Mouse (Mus musculus) embryonic facial prominence, embryonic 14.5 days (tissue): Measurements from ENCODE around the gene Acsl6. TPM values are rescaled to one million over a fixed set of nuclear protein-coding genes. Genes with fewer than 3 reads are reported as not detected.
A peak's percentile ranks its signal among the peaks of the same experiment; 100 is the strongest.

Experiments
- ATAC-seq: fragments of 200-750 bp; cut with Nextera tagmentation; 2 replicates; pipeline ENCODE4 v1.8.0; 2017; ENCODE audit warnings: low read depth, moderate number of reproducible peaks, moderate TSS enrichment
- DNase-seq: peaks from one replicate; pipeline ENCODE4 v3.0.0-alpha.2; 2015; ENCODE audit warnings: low spot score
- H3K27ac ChIP-seq: fragments of 300-500 bp; sonication (generic); replicated peaks from 2 replicates; pipeline ENCODE4 v1.5.1; 2014; ENCODE audit warnings: low read depth, mild to moderate bottlenecking, low read length, moderate library complexity
- H3K27me3 ChIP-seq: fragments of 300-500 bp; sonication (generic); replicated peaks from 2 replicates; pipeline ENCODE4 v1.6.1; 2014; ENCODE audit warnings: low read length; ENCODE audit not compliant: control insufficient read depth, insufficient read depth
- H3K36me3 ChIP-seq: fragments of 300-500 bp; sonication (generic); 2 replicates; pipeline ENCODE4 v1.6.1; 2014; ENCODE audit warnings: low read length, mixed read lengths; ENCODE audit not compliant: control insufficient read depth, insufficient read depth
- H3K4me1 ChIP-seq: fragments of 300-500 bp; sonication (generic); 2 replicates; pipeline ENCODE4 v1.6.1; 2014; ENCODE audit warnings: antibody characterized with exemption, low read length; ENCODE audit not compliant: control insufficient read depth, insufficient read depth
- H3K4me2 ChIP-seq: fragments of 300-500 bp; sonication (generic); 2 replicates; pipeline ENCODE4 v1.6.1; 2014; ENCODE audit warnings: low read depth, mild to moderate bottlenecking, low read length, moderate library complexity, mixed read lengths
- H3K4me3 ChIP-seq: fragments of 300-500 bp; sonication (generic); 2 replicates; pipeline ENCODE4 v1.5.1; 2014; ENCODE audit warnings: low read depth, mild to moderate bottlenecking, low read length
- H3K9ac ChIP-seq: fragments of 300-500 bp; sonication (generic); 2 replicates; pipeline ENCODE4 v1.6.1; 2014; ENCODE audit warnings: low read depth, mild to moderate bottlenecking, low read length, moderate library complexity, mixed read lengths
- H3K9me3 ChIP-seq: fragments of 300-500 bp; sonication (generic); 2 replicates; pipeline ENCODE4 v1.6.1; 2016; ENCODE audit warnings: low read length; ENCODE audit not compliant: control insufficient read depth
- WGBS: fragments of 180-500 bp; shearing (Covaris S2); extraction: QIAGEN DNeasy Blood & Tissue Kit; methylation state at CpG from one replicate; pipeline ENCODE4 v1.1.7; 2014; 5-methylcytosine and 5-hydroxymethylcytosine counted together
- polyA plus RNA-seq: library from polyadenylated mRNA; unstranded; fragments of >200 nt; fragmentation: Nextera tagmentation; extraction: Ambion mirVana; gene quantifications from 2 replicates; pipeline ENCODE4 v1.2.1, GENCODE M21; 2014

Acsl6 gene
- polyA plus RNA-seq, 1 experiment from 2014 or later = 2.3 TPM

- Histone ChIP-seq H3K36me3 (no peaks in the 10 kb centered on the region), H3K9me3 (no peaks in the 10 kb centered on the region), H3K9ac (no peak overlapping the region), H3K4me2 (no peak overlapping the region), H3K27ac (no peak overlapping the region), H3K4me3 (no peak overlapping the region), H3K27me3 (no peaks in the 10 kb centered on the region), H3K4me1 (no peaks in the 10 kb centered on the region)
- WGBS = 42% methylated on average over 4 of the region's 4 CpGs
- no peak for ATAC-seq
- DNase-seq = peak; percentile 66
Measured at GRCm38 (mm10) chr11:54343703-54344102, 40.1 kb downstream of the Acsl6 start.

GRCm38 (mm10) chr11:54351704-54352103 lies 48.1 kb downstream of the Acsl6 start:
- no peak overlapping the region for H3K9ac ChIP-seq
- ATAC-seq (no peak), DNase-seq (no peak)
- no peaks in the 10 kb centered on the region for H3K36me3 ChIP-seq
- H3K27me3 ChIP-seq = no peaks in the 10 kb centered on the region
- 54% methylated on average over 5 of the region's 5 CpGs for WGBS
- H3K27ac ChIP-seq = no peak overlapping the region
- H3K4me1 ChIP-seq = no peaks in the 10 kb centered on the region
- H3K4me2 ChIP-seq = no peak overlapping the region
- H3K9me3 ChIP-seq = no peaks in the 10 kb centered on the region
- H3K4me3 ChIP-seq = no peak overlapping the region

DNA sequence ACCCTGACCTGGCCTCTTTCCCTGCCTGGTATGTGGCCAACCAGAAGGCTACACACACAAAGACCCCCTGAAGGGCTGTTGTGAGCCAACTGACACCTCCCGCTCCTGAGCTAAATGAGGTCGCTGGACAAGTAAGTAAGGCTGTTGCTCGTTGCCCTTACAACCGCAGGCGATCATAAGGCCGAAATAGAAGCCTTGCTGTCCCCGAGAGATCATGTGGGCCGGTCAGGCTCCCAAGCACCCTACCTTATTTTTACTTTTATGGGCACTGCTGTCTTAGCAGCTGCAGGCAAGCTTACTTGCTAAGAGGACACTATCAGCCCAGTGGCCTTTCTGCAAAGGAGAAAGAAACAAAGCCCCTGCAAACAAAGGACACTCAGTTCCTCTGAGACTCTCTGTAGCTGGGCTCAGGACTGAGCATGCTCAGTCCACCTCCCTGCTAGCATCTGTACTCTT lies 49.6 kb downstream of the Acsl6 start:
- Histone ChIP-seq H3K9me3 (no peaks in the 10 kb centered on the region), H3K4me3 (no peak overlapping the region), H3K27ac (no peak overlapping the region), H3K36me3 (no peaks in the 10 kb centered on the region), H3K27me3 (no peaks in the 10 kb centered on the region), H3K4me1 (no peaks in the 10 kb centered on the region), H3K4me2 (no peak overlapping the region), H3K9ac (no peak overlapping the region)
- peak; percentile 39 for DNase-seq
- WGBS = 19% methylated on average over 8 of the region's 8 CpGs
- no peak for ATAC-seq

DNA sequence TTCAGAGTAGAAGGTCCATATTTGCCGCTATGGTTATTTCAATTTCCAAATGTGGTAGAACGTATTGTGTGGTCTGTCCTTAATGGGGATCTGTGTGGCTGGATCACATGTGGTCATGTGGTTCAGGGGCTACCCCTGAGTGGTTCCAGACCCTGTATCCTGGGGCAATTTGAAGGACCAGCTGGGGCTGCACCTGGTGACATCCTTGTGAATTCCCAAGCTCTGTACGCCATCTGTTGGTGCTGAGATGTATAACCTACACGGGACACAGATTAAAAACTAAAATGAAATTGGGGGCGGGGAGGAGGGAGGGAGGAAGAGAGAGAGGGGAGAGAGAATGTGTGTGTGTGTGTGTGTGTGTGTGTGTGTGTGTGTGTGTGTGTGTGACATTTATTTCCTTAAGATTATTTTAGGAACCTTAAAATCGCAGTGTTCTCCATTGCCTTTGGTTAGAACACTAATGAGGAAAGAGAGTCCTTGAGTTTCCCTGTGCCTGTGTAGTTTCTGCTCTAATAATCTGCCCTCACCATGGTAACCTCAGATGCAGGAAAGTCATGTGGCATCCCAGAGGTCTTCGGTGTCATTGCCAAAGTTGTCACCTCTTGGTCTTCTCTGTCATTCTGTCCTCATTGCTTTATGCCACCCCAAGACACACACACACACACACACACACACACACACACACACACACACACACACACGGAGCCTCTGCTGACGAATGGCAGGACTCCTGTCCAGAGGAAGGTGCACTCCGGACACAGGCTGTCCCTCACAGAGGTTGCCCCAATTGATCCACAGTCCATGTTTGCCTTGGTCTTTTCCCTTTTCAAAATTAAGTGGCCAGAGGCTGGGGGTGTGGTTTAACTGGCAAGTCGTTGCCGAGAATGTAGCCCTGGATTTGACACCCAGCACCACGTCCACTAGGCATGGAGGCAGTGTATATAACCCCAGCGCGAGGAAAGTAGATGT lies 51.3 kb downstream of the Acsl6 start:
- ATAC-seq = peak; percentile 86

DNA sequence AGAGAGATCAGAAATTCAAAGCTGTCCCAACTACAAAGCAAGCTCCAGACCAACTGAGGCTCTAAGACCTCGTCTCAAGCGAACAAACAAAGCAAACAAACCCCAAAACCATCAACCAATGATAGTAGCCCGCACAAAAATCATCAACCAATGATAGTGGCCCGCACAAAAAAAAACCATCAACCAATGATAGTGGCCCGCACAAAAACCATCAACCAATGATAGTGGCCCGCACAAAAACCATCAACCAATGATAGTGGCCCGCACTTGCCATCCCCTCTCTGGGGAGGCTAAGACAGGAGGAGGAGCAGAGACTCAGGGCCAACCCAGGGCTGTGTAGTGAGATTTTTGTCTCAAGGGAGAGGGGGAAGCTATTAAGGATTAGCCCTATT lies 52.0 kb downstream of the Acsl6 start:
- H3K9me3 ChIP-seq = no peaks in the 10 kb centered on the region
- H3K36me3 ChIP-seq = no peaks in the 10 kb centered on the region
- ATAC-seq = no peak
- no peaks in the 10 kb centered on the region for H3K4me1 ChIP-seq
- no peak overlapping the region for H3K4me2 ChIP-seq
- DNase-seq = no peak
- H3K9ac ChIP-seq = no peak overlapping the region
- no peak overlapping the region for H3K4me3 ChIP-seq
- H3K27ac ChIP-seq = no peak overlapping the region
- H3K27me3 ChIP-seq = no peaks in the 10 kb centered on the region
- WGBS = 63% methylated on average over 7 of the region's 7 CpGs

More for the DNA sequence above, 51.3 kb downstream of the Acsl6 start:
- Histone ChIP-seq H3K27ac (no peak overlapping the region), H3K36me3 (no peaks in the 10 kb centered on the region), H3K4me1 (no peaks in the 10 kb centered on the region), H3K9ac (no peak overlapping the region), H3K9me3 (no peaks in the 10 kb centered on the region), H3K4me3 (no peak overlapping the region), H3K4me2 (no peak overlapping the region), H3K27me3 (no peaks in the 10 kb centered on the region)
- 41% methylated on average over 15 of the region's 15 CpGs for WGBS
- peak; percentile 77 for DNase-seq

- WGBS = 63% methylated on average over 4 of the region's 4 CpGs
- ATAC-seq = no peak
- H3K4me2 ChIP-seq = no peak overlapping the region
- no peak overlapping the region for H3K27ac ChIP-seq
- no peak overlapping the region for H3K4me3 ChIP-seq
- DNase-seq = no peak
- no peak overlapping the region for H3K9ac ChIP-seq
- no peaks in the 10 kb centered on the region for H3K9me3 ChIP-seq
- no peaks in the 10 kb centered on the region for H3K4me1 ChIP-seq
- no peaks in the 10 kb centered on the region for H3K27me3 ChIP-seq
- no peaks in the 10 kb centered on the region for H3K36me3 ChIP-seq
Measured at GRCm38 (mm10) chr11:54356676-54357075, 53.1 kb downstream of the Acsl6 start.

- Histone ChIP-seq H3K4me3 (no peak overlapping the region), H3K27me3 (no peaks in the 10 kb centered on the region), H3K9me3 (no peaks in the 10 kb centered on the region), H3K9ac (no peak overlapping the region), H3K36me3 (no peaks in the 10 kb centered on the region), H3K27ac (no peak overlapping the region), H3K4me1 (no peaks in the 10 kb centered on the region), H3K4me2 (no peak overlapping the region)
- DNase-seq (no peak), ATAC-seq (no peak)
Measured at GRCm38 (mm10) chr11:54372553-54372952, 69.0 kb downstream of the Acsl6 start.

GRCm38 (mm10) chr11:54390386-54390785 lies 86.8 kb downstream of the Acsl6 start:
- no peak for ATAC-seq
- Histone ChIP-seq H3K9me3 (no peaks in the 10 kb centered on the region), H3K4me3 (no peak overlapping the region), H3K9ac (no peak overlapping the region), H3K36me3 (no peaks in the 10 kb centered on the region), H3K27ac (no peak overlapping the region), H3K4me2 (no peak overlapping the region), H3K27me3 (no peaks in the 10 kb centered on the region), H3K4me1 (no peaks in the 10 kb centered on the region)
- 63% methylated on average over 8 of the region's 8 CpGs for WGBS
- no peak for DNase-seq

DNA sequence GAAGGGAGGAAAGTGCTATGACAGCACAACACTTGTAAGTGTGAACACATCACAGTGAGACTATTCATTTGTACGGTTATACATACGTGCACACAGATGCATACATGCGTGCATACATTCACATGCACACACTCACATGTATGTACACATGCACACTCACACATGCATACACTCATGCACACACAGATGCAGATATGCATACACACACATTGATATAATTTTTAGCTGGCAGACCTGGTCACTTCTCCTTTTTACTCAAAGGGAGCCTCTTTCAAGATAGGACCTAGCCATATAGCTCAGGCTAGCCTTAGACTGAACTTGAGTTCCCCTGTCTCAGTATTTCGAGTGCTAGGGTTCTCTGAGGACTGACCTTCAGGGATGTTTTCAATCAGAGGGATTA lies 87.7 kb downstream of the Acsl6 start:
- no peak for DNase-seq
- H3K4me1 ChIP-seq = no peaks in the 10 kb centered on the region
- H3K9ac ChIP-seq = no peak overlapping the region
- no peak overlapping the region for H3K27ac ChIP-seq
- WGBS = 80% methylated on average over 4 of the region's 4 CpGs
- no peaks in the 10 kb centered on the region for H3K9me3 ChIP-seq
- H3K4me2 ChIP-seq = no peak overlapping the region
- ATAC-seq = no peak
- no peaks in the 10 kb centered on the region for H3K36me3 ChIP-seq
- no peaks in the 10 kb centered on the region for H3K27me3 ChIP-seq
- no peak overlapping the region for H3K4me3 ChIP-seq
